Mouse (Mus musculus) liver, adult 2 months (tissue): ENCODE measurements around the gene Cacnb1.

Source experiments
- CTCF ChIP-seq: fragments of 200-500 bp; IDR thresholded peaks from 2 replicates; pipeline ENCODE4 v1.5.1; 2011; ENCODE audit warnings: low read depth, low read length, control low read depth
- POLR2A ChIP-seq: fragments of 200-500 bp; IDR thresholded peaks from 2 replicates; pipeline ENCODE4 v1.6.1; 2011; ENCODE audit warnings: low read length, control low read depth; ENCODE audit not compliant: insufficient read depth; ENCODE audit errors: extremely low read depth

DNA sequence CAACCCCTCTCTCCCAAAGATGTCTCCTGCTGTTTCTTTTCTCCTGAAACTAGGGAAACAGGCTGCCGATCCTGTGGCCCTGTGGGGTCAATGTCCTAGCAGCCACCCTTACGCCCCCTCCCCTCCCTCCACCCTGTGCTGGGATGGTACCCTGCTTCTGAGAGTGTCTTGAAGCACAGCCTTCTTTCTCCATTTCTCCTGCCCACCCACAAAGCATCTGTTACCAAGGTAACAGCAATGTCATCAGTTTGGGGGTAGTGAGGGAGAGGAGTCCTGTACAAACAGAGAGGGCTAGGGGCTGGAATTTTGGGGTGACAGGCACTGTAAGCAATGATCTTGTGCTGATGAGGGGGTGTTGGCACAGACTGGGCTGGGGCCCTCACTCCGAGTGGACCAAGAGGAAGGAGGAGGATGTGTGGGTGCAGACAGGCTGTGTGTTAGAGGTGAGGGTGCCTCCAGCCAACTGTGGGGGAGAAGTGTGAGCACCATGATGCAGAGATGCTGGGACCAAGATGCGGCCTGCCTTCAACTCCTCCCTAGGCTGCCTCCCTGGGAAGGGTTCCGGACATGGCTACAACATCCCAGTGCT is 37.4 kb upstream of the Cacnb1 start:
- no peak for TF ChIP-seq CTCF
- TF ChIP-seq POLR2A = no peak
